Mouse (Mus musculus) hindbrain, embryonic 13.5 days (tissue): ENCODE measurements around the gene Akr1a1. TPM values are rescaled to one million over a fixed set of nuclear protein-coding genes. Genes with fewer than 3 reads are reported as not detected.
"Not testable (repeated sequence)": the region's sequence is repeated elsewhere in the genome, so short reads cannot be mapped to it uniquely, and the experiment has no call there.

Source experiments
- ATAC-seq: fragments of 200-750 bp; cut with Nextera tagmentation; 2 replicates; pipeline ENCODE4 v1.8.0; 2017; ENCODE audit warnings: moderate TSS enrichment; ENCODE audit not compliant: low FRiP score
- H3K27ac ChIP-seq: fragments of 300-500 bp; sonication (generic); 2 replicates; pipeline ENCODE4 v1.5.1; 2015; ENCODE audit warnings: inconsistent platforms, mild to moderate bottlenecking, moderate library complexity
- H3K27me3 ChIP-seq: fragments of 300-500 bp; sonication (generic); 2 replicates; pipeline ENCODE4 v1.6.1; 2015; ENCODE audit warnings: mild to moderate bottlenecking, inconsistent platforms
- H3K36me3 ChIP-seq: fragments of 300-500 bp; sonication (generic); 2 replicates; pipeline ENCODE4 v1.6.1; 2015; ENCODE audit warnings: mild to moderate bottlenecking, inconsistent platforms
- H3K4me1 ChIP-seq: fragments of 300-500 bp; sonication (generic); replicated peaks from 2 replicates; pipeline ENCODE4 v1.6.1; 2015; ENCODE audit warnings: inconsistent platforms
- H3K4me2 ChIP-seq: fragments of 300-500 bp; sonication (generic); 2 replicates; pipeline ENCODE4 v1.6.1; 2015; ENCODE audit warnings: inconsistent platforms, mild to moderate bottlenecking, moderate library complexity
- H3K4me3 ChIP-seq: fragments of 300-500 bp; sonication (generic); 2 replicates; pipeline ENCODE4 v1.5.1; 2015; ENCODE audit warnings: mild to moderate bottlenecking, inconsistent platforms
- H3K9ac ChIP-seq: fragments of 300-500 bp; sonication (generic); 2 replicates; pipeline ENCODE4 v1.6.1; 2015; ENCODE audit warnings: mild to moderate bottlenecking, inconsistent platforms
- H3K9me3 ChIP-seq: fragments of 300-500 bp; sonication (generic); 2 replicates; pipeline ENCODE4 v1.6.1; 2016; ENCODE audit warnings: inconsistent platforms
- WGBS: fragments of 180-500 bp; shearing (Covaris S2); methylation state at CpG from one replicate; pipeline ENCODE4 v1.1.7; 2015; 5-methylcytosine and 5-hydroxymethylcytosine counted together
- polyA plus RNA-seq: library from polyadenylated mRNA; unstranded; fragments of >200 nt; fragmentation: Nextera tagmentation; extraction: Ambion mirVana; gene quantifications from 2 replicates; pipeline ENCODE4 v1.2.1, GENCODE M21; 2015

Akr1a1 gene
- polyA plus RNA-seq = 666 and 678 TPM in 2 replicates

GRCm38 (mm10) chr4:116650924-116651796 lies at the start of gene Akr1a1:
Gene Akr1a1 (minus strand): TSS chr4:116651680.
- Histone ChIP-seq H3K27ac (peak within 1 kb of the TSS; percentile 91), H3K4me1 (peaks cover 47% of the 10 kb centered on the region), H3K27me3 (no peaks in the 10 kb centered on the region), H3K4me3 (peak within 1 kb of the TSS; percentile 92), H3K4me2 (peak within 1 kb of the TSS; percentile 90), H3K9me3 (no peaks in the 10 kb centered on the region), H3K9ac (peak within 1 kb of the TSS; percentile 93), H3K36me3 (peaks cover 19% of the 10 kb centered on the region; the same call in 1 of the 2 replicates)
- ATAC-seq = peak; percentile 98
- under 1% methylated on average over 39 of the region's 39 CpGs for WGBS

GRCm38 (mm10) chr4:116700964-116701363 lies 49.5 kb upstream of the Akr1a1 start:
- no peak for ATAC-seq
- H3K4me1 ChIP-seq = no peaks in the 10 kb centered on the region
- no peaks in the 10 kb centered on the region for H3K27me3 ChIP-seq
- H3K9me3 ChIP-seq = no peaks in the 10 kb centered on the region
- peaks cover 13% of the 10 kb centered on the region for H3K36me3 ChIP-seq
- no peak overlapping the region for H3K9ac ChIP-seq
- no peak overlapping the region for H3K27ac ChIP-seq
- H3K4me2 ChIP-seq = no peak overlapping the region
- no peak overlapping the region for H3K4me3 ChIP-seq
- WGBS = 90% methylated on average over 1 of the region's 1 CpGs

GRCm38 (mm10) chr4:116698693-116699342 lies 47.3 kb upstream of the Akr1a1 start:
- peaks cover 20% of the 10 kb centered on the region for H3K36me3 ChIP-seq

DNA sequence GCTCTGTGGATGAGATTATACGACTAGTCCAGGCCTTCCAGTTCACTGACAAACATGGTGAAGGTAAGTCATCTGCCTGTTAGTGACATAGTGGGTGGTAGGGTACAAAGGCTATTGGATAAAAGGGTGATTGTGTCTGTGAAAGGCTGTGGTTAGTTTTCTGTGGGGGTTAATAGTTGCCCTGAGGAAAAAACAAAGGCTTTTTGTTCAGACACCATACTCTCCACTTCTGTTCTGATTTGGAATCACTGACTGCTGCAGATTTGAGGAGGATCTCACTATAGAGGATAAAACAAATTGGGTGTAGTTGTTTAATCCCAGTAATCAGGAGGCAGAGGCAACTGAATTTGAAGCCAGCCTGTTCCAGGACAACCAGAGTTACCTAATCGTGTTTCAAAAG lies 42.3 kb upstream of the Akr1a1 start:
- H3K27ac ChIP-seq = no peak overlapping the region

More at GRCm38 (mm10) chr4:116698693-116699342, 47.3 kb upstream of the Akr1a1 start:
- Histone ChIP-seq H3K27ac (no peak overlapping the region), H3K9me3 (no peaks in the 10 kb centered on the region), H3K4me2 (no peak overlapping the region), H3K9ac (no peak overlapping the region), H3K4me1 (no peaks in the 10 kb centered on the region), H3K4me3 (no peak overlapping the region), H3K27me3 (no peaks in the 10 kb centered on the region)
- WGBS = 93% methylated on average over 2 of the region's 2 CpGs
- no peak for ATAC-seq

DNA sequence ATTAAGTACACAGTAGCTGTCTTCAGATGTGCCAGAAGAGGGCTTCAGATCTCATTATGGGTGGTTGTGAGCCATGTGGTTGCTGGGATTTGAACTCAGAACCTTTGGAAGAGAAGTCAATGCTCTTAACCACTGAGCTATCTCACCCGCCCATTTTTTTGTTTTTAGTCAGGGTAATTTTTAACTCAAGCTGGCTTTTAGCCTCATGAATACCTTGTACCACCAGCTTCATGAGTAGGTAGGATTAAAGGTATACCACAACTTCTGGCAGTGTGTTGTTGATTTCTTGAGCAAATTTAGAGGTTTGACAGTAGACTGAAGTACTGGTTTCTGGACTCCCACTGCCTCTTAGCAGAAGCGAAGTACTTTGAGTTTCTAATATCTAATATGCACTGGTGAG lies 40.7 kb upstream of the Akr1a1 start:
- H3K4me2 ChIP-seq = no peak overlapping the region
- peaks cover 37% of the 10 kb centered on the region for H3K36me3 ChIP-seq

More for the DNA sequence above, 42.3 kb upstream of the Akr1a1 start:
- no peaks in the 10 kb centered on the region for H3K9me3 ChIP-seq
- 83% methylated on average over 2 of the region's 2 CpGs for WGBS
- H3K36me3 ChIP-seq = peaks cover 45% of the 10 kb centered on the region
- H3K4me1 ChIP-seq = no peaks in the 10 kb centered on the region
- no peak overlapping the region for H3K4me3 ChIP-seq
- H3K9ac ChIP-seq = no peak overlapping the region
- no peak for ATAC-seq
- H3K27me3 ChIP-seq = no peaks in the 10 kb centered on the region
- no peak overlapping the region for H3K4me2 ChIP-seq

GRCm38 (mm10) chr4:116689309-116689876 lies 37.9 kb upstream of the Akr1a1 start:
- H3K27me3 ChIP-seq = no peaks in the 10 kb centered on the region
- WGBS = 94% methylated on average over 4 of the region's 4 CpGs
- peaks cover 31% of the 10 kb centered on the region for H3K36me3 ChIP-seq
- peaks cover 18% of the 10 kb centered on the region for H3K4me1 ChIP-seq
- ATAC-seq = no peak
- no peaks in the 10 kb centered on the region for H3K9me3 ChIP-seq
- no peak overlapping the region for H3K9ac ChIP-seq
- H3K4me3 ChIP-seq = no peak overlapping the region
- H3K4me2 ChIP-seq = no peak overlapping the region
- no peak overlapping the region for H3K27ac ChIP-seq

More for the DNA sequence above, 40.7 kb upstream of the Akr1a1 start:
- H3K9ac ChIP-seq = no peak overlapping the region
- no peaks in the 10 kb centered on the region for H3K9me3 ChIP-seq
- WGBS = 91% methylated on average over 2 of the region's 2 CpGs
- peaks cover 2% of the 10 kb centered on the region for H3K4me1 ChIP-seq
- H3K27ac ChIP-seq = no peak overlapping the region
- H3K4me3 ChIP-seq = no peak overlapping the region
- ATAC-seq = no peak
- H3K27me3 ChIP-seq = no peaks in the 10 kb centered on the region

- peak overlapping the region; percentile 62 for H3K4me3 ChIP-seq
- peak overlapping the region; percentile 77 for H3K4me2 ChIP-seq
- WGBS = 22% methylated on average over 1 of the region's 1 CpGs
- no peaks in the 10 kb centered on the region for H3K27me3 ChIP-seq
- ATAC-seq = no peak
- peaks cover 12% of the 10 kb centered on the region; the same call in 1 of the 2 replicates for H3K36me3 ChIP-seq
- H3K4me1 ChIP-seq = peaks cover 18% of the 10 kb centered on the region
- H3K9ac ChIP-seq = peak overlapping the region; percentile 76
- no peak overlapping the region for H3K27ac ChIP-seq
- H3K9me3 ChIP-seq = no peaks in the 10 kb centered on the region
Observed at GRCm38 (mm10) chr4:116687041-116687440, 35.6 kb upstream of the Akr1a1 start.

DNA sequence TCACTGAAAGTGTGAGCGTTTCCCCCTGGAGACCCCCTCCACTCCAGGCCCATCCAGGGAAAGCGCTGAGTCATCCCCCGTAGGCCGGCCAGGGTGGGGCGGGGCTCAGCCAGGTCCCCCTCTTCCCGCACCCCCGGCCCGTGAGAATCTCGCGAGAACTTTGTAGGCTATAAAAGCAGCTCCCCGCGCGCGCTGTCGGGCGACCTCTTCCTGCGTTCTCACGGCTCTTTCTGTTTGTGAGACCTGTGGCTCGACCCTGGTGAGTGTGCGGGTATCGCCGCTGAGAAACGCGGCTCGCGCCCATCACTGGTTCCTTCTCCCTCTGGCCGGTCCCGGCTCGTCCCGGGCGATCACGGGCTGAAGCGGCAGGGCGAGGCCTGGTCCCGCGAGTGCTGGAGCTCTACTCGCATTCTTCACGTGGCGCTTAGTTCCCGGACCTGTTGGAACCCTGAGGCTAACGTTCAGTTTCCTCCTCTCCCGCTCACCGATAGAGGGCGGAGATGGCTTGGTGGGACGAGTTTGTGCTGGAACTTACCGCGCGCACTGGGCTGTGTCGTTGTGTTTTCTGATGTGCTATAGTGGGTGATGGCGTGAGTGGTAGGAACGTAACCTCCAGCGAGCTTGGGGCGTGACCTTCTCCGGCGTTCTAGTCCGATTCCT lies 34.1 kb upstream of the Akr1a1 start, which contains the start of gene Prdx1:
TSS of gene Prdx1 (plus strand) at position 143 of the 660 bp plus-strand sequence.
- peak within 1 kb of the TSS; percentile 62 for H3K4me3 ChIP-seq
- peak within 1 kb of the TSS; percentile 76 for H3K9ac ChIP-seq
- H3K4me1 ChIP-seq = peaks cover 18% of the 10 kb centered on the region
- H3K36me3 ChIP-seq = 0 out of 2 replicates have a peak, but pooled peaks cover 7% of the 10 kb centered on the region
- H3K27me3 ChIP-seq = no peaks in the 10 kb centered on the region
- peak; percentile 98 for ATAC-seq
- peak within 1 kb of the TSS; percentile 86 for H3K27ac ChIP-seq
- peak within 1 kb of the TSS; percentile 77 for H3K4me2 ChIP-seq
- no peaks in the 10 kb centered on the region for H3K9me3 ChIP-seq
- 1% methylated on average over 56 of the region's 56 CpGs for WGBS

DNA sequence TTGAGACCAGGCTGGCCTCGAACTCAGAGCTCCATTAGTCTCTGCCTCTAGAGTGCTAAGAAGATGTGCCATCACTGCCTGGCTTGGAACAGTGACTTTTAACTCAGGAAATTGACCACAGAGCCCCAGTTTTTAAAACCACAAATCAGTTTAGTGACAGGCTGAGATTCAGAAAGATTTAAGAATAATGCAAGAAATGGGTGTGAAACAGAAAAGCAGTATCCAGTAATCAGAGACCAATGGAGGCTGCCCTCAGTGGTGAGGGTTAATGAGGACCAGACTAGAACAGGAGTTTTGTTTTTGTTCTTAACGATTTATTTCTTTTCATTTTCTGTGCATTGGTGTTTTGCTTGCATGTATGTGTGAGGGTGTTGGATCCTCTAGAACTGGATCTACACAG lies 33.2 kb upstream of the Akr1a1 start:
- ATAC-seq = no peak
- H3K9ac ChIP-seq = peak overlapping the region; percentile 76; the same call in 1 of the 2 replicates
- no peaks in the 10 kb centered on the region for H3K27me3 ChIP-seq
- H3K27ac ChIP-seq = no peak overlapping the region; the same call in 1 of the 2 replicates
- H3K4me1 ChIP-seq = peaks cover 18% of the 10 kb centered on the region
- H3K9me3 ChIP-seq = no peaks in the 10 kb centered on the region
- WGBS = 86% methylated on average over 2 of the region's 2 CpGs
- H3K36me3 ChIP-seq = 0 out of 2 replicates have a peak, but pooled peaks cover 7% of the 10 kb centered on the region
- H3K4me3 ChIP-seq = peak overlapping the region; percentile 62
- H3K4me2 ChIP-seq = peak overlapping the region; percentile 77

GRCm38 (mm10) chr4:116683957-116684356 lies 32.5 kb upstream of the Akr1a1 start:
- Histone ChIP-seq H3K27ac (no peak overlapping the region), H3K4me3 (no peak overlapping the region), H3K9ac (no peak overlapping the region), H3K4me1 (peaks cover 18% of the 10 kb centered on the region), H3K9me3 (no peaks in the 10 kb centered on the region), H3K4me2 (no peak overlapping the region), H3K27me3 (no peaks in the 10 kb centered on the region), H3K36me3 (no peaks in the 10 kb centered on the region)
- no peak for ATAC-seq
- WGBS = 89% methylated on average over 4 of the region's 4 CpGs

GRCm38 (mm10) chr4:116680521-116680920 lies 29.0 kb upstream of the Akr1a1 start:
- H3K9ac ChIP-seq, H3K27me3 ChIP-seq, H3K4me3 ChIP-seq, H3K4me2 ChIP-seq, H3K9me3 ChIP-seq, ATAC-seq, H3K36me3 ChIP-seq, H3K27ac ChIP-seq, H3K4me1 ChIP-seq: not testable (repeated sequence)
- WGBS = 92% methylated on average over 4 of the region's 4 CpGs
